Mouse (Mus musculus): ENCODE results near the gene Mfn2. TPM values are rescaled to one million over a fixed set of nuclear protein-coding genes. Genes with fewer than 3 reads are reported as not detected.
A peak's percentile ranks its signal among the peaks of the same experiment; 100 is the strongest.

Gene Mfn2
- polyA plus RNA-seq, 1 experiment from 2014 or later: 17.7 TPM

DNA sequence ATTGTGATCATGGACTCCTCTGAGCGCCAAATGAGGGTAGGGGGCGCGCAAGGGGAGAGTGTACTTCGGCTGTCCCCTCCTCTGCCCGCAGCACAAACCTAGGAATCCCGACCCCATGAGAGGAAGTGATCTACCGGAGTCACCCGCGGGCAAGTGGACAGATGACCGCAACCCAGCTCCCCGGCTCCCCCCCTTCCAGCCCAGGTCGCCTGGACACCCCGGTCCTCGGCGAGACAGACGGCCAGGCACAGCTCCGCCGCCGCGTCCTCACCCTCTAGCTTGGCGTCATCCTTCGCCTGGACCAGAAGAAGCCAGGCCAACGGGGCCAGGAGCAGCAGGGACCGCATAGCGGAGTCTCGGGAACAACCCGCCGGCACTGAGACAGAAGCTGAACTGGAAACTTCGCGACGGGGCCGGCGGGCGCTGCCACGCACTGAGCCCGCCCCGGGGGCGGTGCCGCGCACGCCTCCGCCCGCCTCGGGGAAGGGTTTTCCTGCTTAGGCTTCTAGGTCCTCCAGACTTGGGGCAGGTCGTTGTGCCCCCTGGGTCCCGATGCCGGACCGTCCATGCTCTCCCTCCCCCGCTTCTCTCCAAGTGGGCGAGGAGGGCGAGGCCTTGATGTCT is 31.9 kb upstream of the Mfn2 start, which contains the start of gene Plod1:
Gene Plod1, minus strand, starts transcription at position 437 of the 624 bp plus-strand sequence.
- ATAC-seq (ENCODE audit: low read depth): peak; percentile 54
- DNase-seq: peak; percentile 65
- peaks cover 58% of the 10 kb centered on the region for H3K4me1 ChIP-seq (replicated peaks)
- WGBS (ENCODE audit: insufficient replicate concordance): under 1% methylated on average over 51 of the region's 51 CpGs
- peak within 1 kb of the TSS; percentile 32; the same call in 1 of the 2 replicates for H3K27ac ChIP-seq
- no peaks in the 10 kb centered on the region for H3K9me3 ChIP-seq (replicated peaks)
- peak within 1 kb of the TSS; percentile 73 for H3K9ac ChIP-seq
- no peaks in the 10 kb centered on the region for H3K36me3 ChIP-seq
- peaks cover 8% of the 10 kb centered on the region for H3K27me3 ChIP-seq
- peak within 1 kb of the TSS; percentile 69 for H3K4me3 ChIP-seq (replicated peaks)
- H3K4me2 ChIP-seq: peak within 1 kb of the TSS; percentile 92

DNA sequence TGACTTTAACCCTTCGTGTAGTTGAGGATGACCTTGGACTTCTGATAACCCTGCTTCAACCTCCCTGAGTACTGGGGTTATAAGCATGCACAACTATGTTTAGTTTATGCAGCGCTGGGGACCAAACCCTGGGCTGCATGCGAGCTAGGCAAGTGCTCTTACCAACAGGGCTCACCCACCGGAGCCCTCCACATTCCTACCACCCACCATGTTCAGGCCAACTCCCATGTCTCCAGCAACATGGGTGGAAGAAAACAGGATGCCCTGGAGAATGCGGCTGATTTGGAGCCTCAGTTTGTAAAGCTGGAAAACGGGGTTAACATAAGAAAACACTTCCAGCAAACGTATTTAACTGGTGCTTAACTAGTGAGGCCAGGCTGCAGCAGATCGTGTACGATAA is 31.4 kb upstream of the Mfn2 start:
- DNase-seq (no peak), ATAC-seq (ENCODE audit: low read depth) (no peak)
- H3K27ac ChIP-seq: no peak overlapping the region
- no peaks in the 10 kb centered on the region; the same call in 1 of the 2 replicates for H3K36me3 ChIP-seq
- H3K4me1 ChIP-seq (replicated peaks): peaks cover 57% of the 10 kb centered on the region
- H3K4me3 ChIP-seq (replicated peaks): peak overlapping the region; percentile 69
- H3K9me3 ChIP-seq (replicated peaks): no peaks in the 10 kb centered on the region
- H3K4me2 ChIP-seq: peak overlapping the region; percentile 92
- WGBS (ENCODE audit: insufficient replicate concordance): 16% methylated on average over 9 of the region's 9 CpGs
- H3K27me3 ChIP-seq: peaks cover 8% of the 10 kb centered on the region
- H3K9ac ChIP-seq: peak overlapping the region; percentile 73

DNA sequence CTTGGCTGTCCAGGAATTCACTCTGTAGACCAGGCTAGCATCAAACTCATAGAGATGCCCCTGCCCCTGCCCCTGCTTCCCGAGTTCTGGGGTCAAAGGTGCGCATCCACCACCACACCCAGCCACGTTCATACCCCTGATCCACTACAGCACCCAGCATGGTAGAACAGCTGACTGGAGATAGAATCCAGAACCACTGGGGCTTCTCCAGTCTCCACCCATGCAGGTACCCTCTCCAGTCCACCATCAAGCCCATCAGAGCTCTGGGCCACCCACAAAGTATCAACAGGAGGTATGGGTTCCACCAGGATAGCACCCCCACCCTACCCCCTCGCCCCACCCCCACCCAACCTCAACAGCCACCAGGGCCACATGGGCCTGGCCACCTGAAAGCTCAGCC is 30.1 kb upstream of the Mfn2 start:
- H3K4me3 ChIP-seq (replicated peaks): no peak overlapping the region
- peak overlapping the region; percentile 92 for H3K4me2 ChIP-seq
- H3K4me1 ChIP-seq (replicated peaks): peaks cover 50% of the 10 kb centered on the region
- no peaks in the 10 kb centered on the region for H3K9me3 ChIP-seq (replicated peaks)
- H3K27me3 ChIP-seq: peaks cover 8% of the 10 kb centered on the region
- H3K9ac ChIP-seq: no peak overlapping the region
- no peak overlapping the region for H3K27ac ChIP-seq
- 62% methylated on average over 4 of the region's 4 CpGs for whole genome bisulfite sequencing (ENCODE audit: insufficient replicate concordance)
- ATAC-seq (ENCODE audit: low read depth) (no peak), DNase-seq (no peak)
- H3K36me3 ChIP-seq: peaks cover 3% of the 10 kb centered on the region; the same call in 1 of the 2 replicates

DNA sequence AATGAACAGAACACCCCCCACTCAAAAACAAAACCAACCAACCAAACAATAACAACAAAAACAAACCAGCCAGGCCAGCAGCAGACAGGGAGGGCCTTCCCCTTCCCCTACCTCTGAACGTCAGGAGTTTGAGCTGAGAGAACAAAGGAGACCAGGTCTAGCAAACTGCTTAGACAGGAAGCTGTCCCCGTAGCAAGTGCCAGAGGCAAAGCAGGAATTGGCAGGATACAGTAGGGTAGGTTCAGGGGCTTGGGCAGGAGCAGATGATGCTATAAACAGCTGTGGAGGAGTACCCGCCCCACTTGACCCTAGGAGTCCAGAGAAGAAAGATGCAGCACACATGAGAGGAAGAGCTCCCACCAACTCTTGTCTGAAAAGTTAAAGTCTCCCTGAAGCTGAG is 29.6 kb upstream of the Mfn2 start:
- H3K36me3 ChIP-seq: peaks cover 5% of the 10 kb centered on the region; the same call in 1 of the 2 replicates
- ATAC-seq (ENCODE audit: low read depth) (no peak), DNase-seq (no peak)
- H3K9ac ChIP-seq: no peak overlapping the region
- H3K4me3 ChIP-seq (replicated peaks): no peak overlapping the region
- peak overlapping the region; percentile 92; the same call in 1 of the 2 replicates for H3K4me2 ChIP-seq
- H3K27ac ChIP-seq: no peak overlapping the region
- WGBS (ENCODE audit: insufficient replicate concordance): 51% methylated on average over 3 of the region's 3 CpGs
- no peaks in the 10 kb centered on the region for H3K9me3 ChIP-seq (replicated peaks)
- H3K27me3 ChIP-seq: peaks cover 8% of the 10 kb centered on the region
- peaks cover 50% of the 10 kb centered on the region for H3K4me1 ChIP-seq (replicated peaks)

DNA sequence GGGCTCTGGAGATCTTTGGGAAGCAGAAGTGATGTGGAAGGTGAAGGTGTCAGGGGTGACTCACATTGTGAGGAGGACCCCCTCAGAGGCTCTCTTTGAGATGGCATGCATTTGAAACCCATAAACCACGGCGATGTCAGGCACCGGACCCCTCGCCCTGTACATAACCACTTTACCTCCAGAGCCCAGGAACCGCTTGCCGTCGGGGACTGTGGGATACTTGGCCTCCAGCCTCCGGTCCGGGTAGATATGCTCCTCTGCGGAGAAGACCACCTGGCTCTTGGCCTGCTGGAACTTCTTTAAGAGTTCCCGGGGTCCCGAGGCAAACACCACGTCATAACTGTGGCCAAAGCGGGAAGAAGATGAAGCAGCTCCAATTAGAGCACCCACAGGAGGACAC is 26.4 kb upstream of the Mfn2 start:
- Histone ChIP-seq H3K4me3 (replicated peaks) (no peak overlapping the region), H3K4me2 (no peak overlapping the region)
- WGBS (ENCODE audit: insufficient replicate concordance): 85% methylated on average over 14 of the region's 14 CpGs

DNA sequence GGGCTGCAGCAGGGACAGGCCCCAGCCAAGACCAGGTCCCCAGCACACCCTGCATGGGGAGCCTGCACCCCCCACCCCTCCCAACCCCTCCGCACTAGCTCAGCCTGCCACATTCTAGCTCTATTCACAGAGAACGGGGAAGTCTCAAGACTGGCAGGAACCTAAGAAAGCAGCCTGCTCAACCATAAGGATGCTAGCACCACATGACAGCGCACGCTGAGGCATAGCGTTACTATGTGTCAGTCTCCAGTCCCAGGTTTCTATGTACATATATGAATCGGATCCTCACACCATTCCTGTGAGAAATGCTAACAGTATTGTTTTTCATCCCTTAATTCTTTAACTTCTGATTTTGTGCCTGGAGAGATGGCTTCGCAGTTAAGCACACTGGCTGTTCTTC is 24.0 kb upstream of the Mfn2 start:
- Histone ChIP-seq H3K27me3 (no peaks in the 10 kb centered on the region), H3K36me3 (peaks cover 20% of the 10 kb centered on the region)

More for the DNA sequence above, 26.4 kb upstream of the Mfn2 start:
- no peak for ATAC-seq (ENCODE audit: low read depth)
- Histone ChIP-seq H3K9ac (no peak overlapping the region), H3K36me3 (peaks cover 6% of the 10 kb centered on the region; the same call in 1 of the 2 replicates), H3K9me3 (replicated peaks) (no peaks in the 10 kb centered on the region), H3K27ac (no peak overlapping the region), H3K27me3 (no peaks in the 10 kb centered on the region), H3K4me1 (replicated peaks) (peaks cover 31% of the 10 kb centered on the region)
- DNase-seq: no peak

DNA sequence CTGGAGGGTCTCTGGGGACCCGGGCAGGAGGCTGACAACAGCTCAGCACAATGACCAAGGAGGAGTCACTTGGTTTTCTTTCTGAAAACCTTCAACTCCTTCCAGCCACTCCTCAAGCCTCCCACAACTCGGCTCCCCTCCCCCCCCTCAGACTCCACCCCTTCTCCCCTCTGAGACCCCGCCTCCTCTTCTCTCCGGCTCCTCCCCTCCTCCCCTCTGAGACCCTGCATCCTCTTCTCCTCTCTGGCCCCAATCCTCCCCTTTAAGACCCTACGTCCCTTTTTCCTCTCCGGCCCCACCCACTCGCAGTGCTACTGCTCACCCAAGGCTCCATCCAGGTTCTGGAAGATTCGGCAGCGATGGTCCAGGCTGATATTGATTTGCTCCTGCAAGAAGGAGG is 23.6 kb upstream of the Mfn2 start:
- Histone ChIP-seq H3K4me3 (replicated peaks) (no peak overlapping the region), H3K4me1 (replicated peaks) (peaks cover 9% of the 10 kb centered on the region; the same call in 1 of the 2 replicates), H3K27ac (no peak overlapping the region), H3K9ac (no peak overlapping the region), H3K27me3 (no peaks in the 10 kb centered on the region), H3K4me2 (no peak overlapping the region), H3K9me3 (replicated peaks) (no peaks in the 10 kb centered on the region), H3K36me3 (peaks cover 24% of the 10 kb centered on the region)
- DNase-seq (no peak), ATAC-seq (ENCODE audit: low read depth) (0 out of 2 replicates have a peak, but pooled peaks have one; percentile 8)
- 13% methylated on average over 9 of the region's 9 CpGs for WGBS (ENCODE audit: insufficient replicate concordance)

More for the DNA sequence above, 24.0 kb upstream of the Mfn2 start:
- H3K4me3 ChIP-seq (replicated peaks): no peak overlapping the region
- H3K4me1 ChIP-seq (replicated peaks): peaks cover 9% of the 10 kb centered on the region; the same call in 1 of the 2 replicates
- H3K27ac ChIP-seq: no peak overlapping the region
- 0 out of 2 replicates have a peak, but pooled peaks have one; percentile 21 for ATAC-seq (ENCODE audit: low read depth)
- DNase-seq: no peak
- no peak overlapping the region for H3K4me2 ChIP-seq
- WGBS (ENCODE audit: insufficient replicate concordance): 67% methylated on average over 7 of the region's 7 CpGs
- H3K9me3 ChIP-seq (replicated peaks): no peaks in the 10 kb centered on the region
- H3K9ac ChIP-seq: no peak overlapping the region

DNA sequence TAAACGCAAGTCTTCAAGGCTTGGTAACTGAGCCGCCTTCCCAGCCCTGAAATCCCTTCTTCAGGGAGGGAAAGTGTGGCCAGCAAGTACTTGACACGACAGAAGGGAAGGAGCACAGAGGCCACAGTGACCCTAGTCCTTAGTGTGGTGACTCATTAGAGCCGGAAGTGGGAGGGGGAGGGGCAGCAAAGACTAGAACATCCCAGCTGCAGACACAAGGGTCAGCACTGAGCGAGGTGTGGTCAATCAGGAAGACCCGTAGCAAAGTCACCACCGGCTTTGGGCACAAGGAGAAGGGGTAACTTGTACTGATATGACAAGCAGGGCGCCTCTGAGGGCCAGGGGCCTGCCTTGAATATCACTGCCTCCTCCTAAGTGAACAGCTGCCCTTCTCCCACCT is 23.2 kb upstream of the Mfn2 start:
- Histone ChIP-seq H3K27ac (no peak overlapping the region), H3K4me3 (replicated peaks) (no peak overlapping the region), H3K4me1 (replicated peaks) (peaks cover 11% of the 10 kb centered on the region; the same call in 1 of the 2 replicates), H3K9me3 (replicated peaks) (no peaks in the 10 kb centered on the region), H3K4me2 (no peak overlapping the region), H3K36me3 (peaks cover 28% of the 10 kb centered on the region), H3K27me3 (no peaks in the 10 kb centered on the region), H3K9ac (no peak overlapping the region)
- DNase-seq (no peak), ATAC-seq (ENCODE audit: low read depth) (peak; percentile 22; the same call in 1 of the 2 replicates)
- WGBS (ENCODE audit: insufficient replicate concordance): 24% methylated on average over 8 of the region's 8 CpGs

DNA sequence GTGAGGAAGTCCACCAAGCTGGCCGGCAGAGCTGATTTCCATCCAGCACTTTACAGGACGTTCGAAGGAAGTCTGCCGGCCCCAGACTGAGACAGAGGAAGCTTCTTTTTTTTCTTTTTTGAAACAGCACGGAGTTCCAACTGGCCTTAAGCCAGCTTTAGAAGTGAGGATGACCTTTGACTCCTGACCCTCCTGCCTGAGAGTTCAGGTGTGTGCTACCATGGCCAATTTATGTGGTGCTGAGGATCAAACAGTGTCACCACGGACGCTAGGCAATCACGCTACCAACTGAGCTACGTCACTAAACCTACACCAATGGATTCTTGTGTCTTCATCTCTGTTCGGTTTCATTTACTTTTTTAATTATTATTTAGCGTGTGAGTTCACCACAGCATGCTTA is 17.8 kb upstream of the Mfn2 start:
- 51% methylated on average over 11 of the region's 11 CpGs for WGBS (ENCODE audit: insufficient replicate concordance)
- Histone ChIP-seq H3K9me3 (replicated peaks) (no peaks in the 10 kb centered on the region), H3K4me3 (replicated peaks) (no peak overlapping the region), H3K4me1 (replicated peaks) (0 out of 2 replicates have a peak, but pooled peaks cover 2% of the 10 kb centered on the region), H3K27ac (no peak overlapping the region), H3K9ac (no peak overlapping the region), H3K36me3 (peaks cover 30% of the 10 kb centered on the region), H3K27me3 (no peaks in the 10 kb centered on the region), H3K4me2 (no peak overlapping the region)
- DNase-seq (no peak), ATAC-seq (ENCODE audit: low read depth) (no peak)

DNA sequence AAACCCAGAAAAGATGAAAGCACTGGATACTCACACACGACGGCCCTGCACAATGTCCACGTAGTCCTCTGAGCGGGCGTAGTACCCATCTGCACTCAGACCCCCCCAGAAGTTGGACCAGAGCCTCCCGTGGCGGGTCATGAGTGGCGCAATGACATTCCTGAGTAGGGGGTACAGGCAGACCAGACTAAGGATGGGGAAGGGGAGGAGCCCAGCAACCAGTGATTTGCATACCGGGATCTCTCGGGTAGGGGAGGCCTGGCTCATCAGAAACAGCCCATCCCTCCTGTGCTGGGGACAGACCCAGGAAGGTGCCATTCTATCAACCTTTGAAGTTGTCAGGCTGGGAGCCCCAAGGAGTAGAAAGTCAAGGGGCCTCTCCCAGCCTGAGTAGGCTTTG is 16.5 kb upstream of the Mfn2 start:
- Histone ChIP-seq H3K4me1 (replicated peaks) (0 out of 2 replicates have a peak, but pooled peaks cover 2% of the 10 kb centered on the region), H3K4me2 (no peak overlapping the region), H3K9ac (no peak overlapping the region), H3K9me3 (replicated peaks) (no peaks in the 10 kb centered on the region), H3K4me3 (replicated peaks) (no peak overlapping the region), H3K27me3 (no peaks in the 10 kb centered on the region), H3K27ac (no peak overlapping the region), H3K36me3 (peaks cover 36% of the 10 kb centered on the region)
- 66% methylated on average over 10 of the region's 10 CpGs for WGBS (ENCODE audit: insufficient replicate concordance)
- DNase-seq (no peak), ATAC-seq (ENCODE audit: low read depth) (no peak)

DNA sequence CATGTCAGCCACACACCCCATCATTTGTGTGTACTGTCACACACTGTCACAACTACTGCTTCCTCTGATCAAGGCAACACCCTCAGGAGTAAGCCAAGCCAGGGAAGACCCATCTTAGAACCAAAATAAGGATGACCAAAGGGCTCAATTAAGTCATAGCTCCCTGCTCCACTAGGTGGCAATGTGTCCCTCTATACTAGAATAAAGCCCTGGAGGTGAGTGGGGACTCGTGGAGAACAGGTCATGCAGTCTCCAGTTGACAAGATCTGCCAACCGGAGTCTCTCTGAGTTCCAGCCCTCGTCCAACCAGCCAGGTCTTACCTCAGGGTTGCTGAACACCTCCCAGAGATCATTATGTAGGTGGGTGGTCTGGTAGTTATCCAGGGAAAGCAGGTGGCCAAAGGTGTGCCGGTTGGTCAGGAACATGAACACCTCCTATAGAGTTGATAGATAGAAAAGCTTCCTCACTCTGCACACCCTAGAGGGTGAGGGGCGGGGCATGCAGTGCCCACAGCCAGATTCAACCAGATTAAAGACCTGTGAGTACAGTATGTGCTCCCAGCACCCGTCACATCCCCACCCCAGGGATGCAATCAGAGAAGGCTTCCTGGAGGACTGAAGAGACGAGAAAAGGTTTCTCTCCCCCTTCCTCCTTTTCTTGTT is 14.1 kb upstream of the Mfn2 start:
- Histone ChIP-seq H3K27me3 (no peaks in the 10 kb centered on the region), H3K36me3 (peaks cover 31% of the 10 kb centered on the region), H3K4me1 (replicated peaks) (0 out of 2 replicates have a peak, but pooled peaks cover 2% of the 10 kb centered on the region), H3K9ac (no peak overlapping the region), H3K4me3 (replicated peaks) (no peak overlapping the region), H3K27ac (no peak overlapping the region), H3K4me2 (no peak overlapping the region), H3K9me3 (replicated peaks) (no peaks in the 10 kb centered on the region)
- 37% methylated on average over 7 of the region's 7 CpGs for WGBS (ENCODE audit: insufficient replicate concordance)
- DNase-seq (no peak), ATAC-seq (ENCODE audit: low read depth) (peak; percentile 21; the same call in 1 of the 2 replicates)
